Mouse (Mus musculus) monocyte, adult 59 days (primary cell): ENCODE data around the gene Mmp12. TPM values are rescaled to one million over a fixed set of nuclear protein-coding genes. Genes with fewer than 3 reads are reported as not detected.

Experiments used
- total RNA-seq, 2 experiments: library from RNA; stranded (reverse); gene quantifications; one replicate each; pipeline ENCODE4 v1.2.4; 2023

Gene Mmp12
- total RNA-seq = 10 to 100 TPM; 23.0 to 44.1 TPM

DNA sequence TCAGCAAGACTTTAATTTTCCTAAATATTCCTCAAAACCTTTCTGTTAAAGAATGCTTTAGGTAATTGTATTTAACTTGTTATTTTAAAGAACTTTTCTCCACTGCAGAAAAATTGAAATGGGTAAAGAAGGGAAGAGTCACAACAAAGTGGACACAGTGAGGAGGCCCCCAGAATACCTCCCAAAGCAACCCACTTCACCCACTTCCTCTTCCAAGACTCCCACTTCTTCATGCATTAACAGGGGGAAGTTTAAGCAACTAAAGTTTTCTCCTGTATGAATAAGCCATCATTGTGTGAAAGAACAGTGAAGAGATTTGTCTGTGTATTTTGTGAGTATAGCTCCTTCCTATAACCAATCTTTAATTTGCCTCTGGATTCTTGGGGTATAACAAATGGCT is at the start of gene Mmp12:
Gene Mmp12, plus strand, starts transcription at position 275 of the 400 bp plus-strand sequence.

GRCm38 (mm10) chr9:7387947-7388346 is 43.8 kb downstream of the Mmp12 start, which contains the start of gene Mmp1b:
Gene Mmp1b (minus strand): TSS chr9:7388047.

Other genes starting within 250 kb of the Mmp12 start
- gene Dync2h1, start 159.9 kb upstream of the Mmp12 start, total RNA-seq = 1 to 10 TPM; 1.9 to 2.1 TPM
- gene Dcun1d5, start 159.9 kb upstream of the Mmp12 start, total RNA-seq = 10 to 100 TPM; 51.3 to 53.4 TPM
- gene Mmp13, start 71.9 kb upstream of the Mmp12 start, total RNA-seq = under 1 TPM; 0.24 to 0.47 TPM
- not detected for gene Mmp1b, start 43.7 kb downstream of the Mmp12 start, total RNA-seq
- not detected for gene Mmp3, start 101.4 kb downstream of the Mmp12 start, total RNA-seq
- gene Mmp10, start 158.0 kb downstream of the Mmp12 start, total RNA-seq = not detected
- 10 to 100 TPM; 28.1 to 44.2 TPM for gene Mmp8, start 214.1 kb downstream of the Mmp12 start, total RNA-seq
- gene Mmp27, start 227.0 kb downstream of the Mmp12 start, total RNA-seq = under 1 TPM; 0.55 to 0.79 TPM